Mouse (Mus musculus) cerebellum, adult 8-10 months (tissue): ENCODE measurements at regions not wholly inside any gene's neighbourhood (a gene's known extent, or its start where the extent isn't known, plus 50 kb on each side); places are given as distances from the start of the nearest gene placed in this dataset.

ENCODE experiments used
- DNase-seq: peaks from one replicate; pipeline ENCODE4 v3.0.0; 2022

GRCm38 (mm10) chr11:64134571-64135307 is 55.5 kb upstream of the Cox10 start:
- DNase-seq = no peak
